Mouse (Mus musculus) 3134 (cell line): Measurements from ENCODE around the gene Creb3l4.

Experiments
- DNase-seq: peaks from one replicate; pipeline ENCODE4 v3.0.0-alpha.2; 2011; ENCODE audit warnings: low spot score; ENCODE audit not compliant: insufficient read length; ENCODE audit errors: extremely low read depth

The Creb3l4 gene

DNA sequence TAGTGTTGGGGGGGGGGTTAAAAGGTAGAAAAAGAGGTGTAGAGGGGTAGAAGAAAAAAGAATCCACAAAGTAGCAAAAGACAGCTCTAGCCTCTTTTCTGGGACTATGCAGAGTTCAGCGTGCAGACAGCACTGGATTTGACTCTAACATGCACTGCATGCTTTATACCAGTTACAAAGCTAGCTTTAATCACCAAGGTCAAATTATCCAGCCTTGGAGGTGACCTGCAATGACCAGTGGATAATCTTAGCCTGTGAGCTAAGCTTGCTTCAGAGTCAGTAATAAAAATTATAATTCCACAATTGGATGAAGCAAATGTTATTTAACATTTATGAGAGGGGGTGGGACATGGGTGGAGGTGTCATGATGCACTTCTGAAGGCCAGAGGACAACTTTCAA is 47.7 kb downstream of the Creb3l4 start:
- no peak for DNase-seq

DNA sequence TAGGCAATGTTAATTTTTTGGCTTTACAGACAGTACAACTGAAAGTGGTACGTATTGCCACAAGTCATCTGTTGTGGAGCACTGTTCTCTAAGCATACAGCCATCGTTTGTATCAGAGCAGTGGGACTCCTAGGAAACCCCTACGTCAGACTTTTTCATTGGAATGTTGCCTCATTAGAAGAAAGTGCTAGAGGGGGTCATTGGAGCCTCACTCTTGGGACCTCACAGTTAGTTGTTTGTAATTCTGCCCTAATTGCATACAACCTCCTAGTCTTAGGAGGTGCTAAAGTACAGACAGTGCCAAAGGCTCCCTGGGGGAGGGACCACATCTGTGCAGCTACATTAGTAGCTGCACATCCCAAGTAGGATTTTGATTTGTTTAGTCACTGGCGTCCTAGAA is 48.6 kb downstream of the Creb3l4 start:
- DNase-seq = no peak

DNA sequence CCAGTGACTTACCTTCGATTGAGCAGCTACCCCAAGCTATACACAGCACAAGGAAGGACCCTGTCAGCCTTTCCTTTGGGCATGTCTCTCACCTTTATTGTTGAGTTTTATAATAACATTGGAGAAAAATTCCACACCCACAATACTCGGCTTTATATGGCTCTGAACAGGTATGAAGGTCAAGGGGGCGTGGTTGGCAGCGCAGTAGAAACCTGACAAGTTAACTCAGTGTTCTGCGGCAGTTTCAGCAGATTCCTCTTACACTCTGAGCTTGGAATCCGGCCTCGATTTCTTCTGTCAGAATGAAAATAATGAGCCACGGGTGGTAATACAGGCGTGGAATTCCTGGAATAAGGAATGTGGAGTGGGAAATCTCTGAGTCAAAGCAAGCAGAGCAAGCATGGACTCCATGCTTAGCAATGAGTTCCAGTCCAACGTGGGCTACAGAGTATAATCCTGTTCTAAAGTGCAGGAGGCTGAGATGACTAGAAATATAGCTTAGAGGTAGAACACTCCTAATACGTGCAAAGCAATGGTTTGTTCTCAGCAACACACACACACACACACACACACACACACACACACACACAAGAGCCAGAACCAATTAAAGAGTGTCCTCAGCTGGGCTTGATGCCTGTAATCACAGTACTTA is 52.3 kb downstream of the Creb3l4 start:
- no peak for DNase-seq
